Mouse (Mus musculus) cerebellum, postnatal 10 days (tissue): ENCODE measurements around the gene Tbrg4.

Source experiments
- DNase-seq, 2 experiments: peaks; one replicate each; pipeline ENCODE4 v3.0.0; 2021; ENCODE audit warnings: mixed read lengths in 2 of 2

The Tbrg4 gene

DNA sequence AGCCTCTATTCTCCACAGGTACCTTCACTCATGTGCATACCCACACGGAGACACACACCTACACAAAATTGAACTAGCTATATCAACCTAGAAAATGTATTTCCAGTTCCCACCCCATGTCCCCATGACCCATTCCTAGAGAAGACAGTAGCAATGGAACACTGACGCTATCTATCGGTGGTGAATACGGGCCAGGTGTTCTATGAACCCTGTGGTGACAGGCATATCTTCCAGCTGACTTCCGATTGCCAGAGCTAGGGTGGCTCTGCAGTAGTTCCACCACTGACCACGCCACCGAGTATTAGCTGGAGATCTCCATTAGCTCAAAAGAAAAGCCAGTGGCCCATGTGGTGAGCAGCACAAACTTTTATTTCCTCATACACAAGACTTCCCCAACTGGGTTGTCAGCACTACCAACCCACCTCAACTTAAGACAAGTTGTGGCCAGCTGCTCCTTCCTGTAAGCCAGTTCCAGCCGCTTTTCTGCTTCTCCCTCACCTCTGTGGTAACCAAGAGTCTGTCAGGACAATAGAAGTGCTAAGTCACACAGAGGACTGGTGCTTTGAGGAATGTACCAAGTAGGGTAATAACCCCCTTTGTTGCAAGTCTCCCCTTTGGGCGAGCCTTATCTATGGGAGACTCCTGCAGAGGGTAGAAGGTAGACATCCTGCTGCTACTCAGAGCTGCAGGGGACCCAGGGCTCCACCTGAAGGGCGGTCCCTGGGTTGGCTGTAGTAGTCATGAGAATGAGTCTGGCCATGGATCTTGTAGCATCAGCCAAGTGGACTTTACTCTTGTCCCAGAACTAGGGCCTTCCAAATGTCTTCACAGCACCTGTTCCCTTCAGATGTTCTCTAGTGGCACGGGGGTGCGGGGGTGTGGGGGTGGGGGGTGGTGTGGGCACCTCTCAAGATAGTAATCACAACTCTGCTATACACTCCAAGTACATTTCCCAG lies 10.3 kb downstream of the Tbrg4 start:
- no peak for DNase-seq

DNA sequence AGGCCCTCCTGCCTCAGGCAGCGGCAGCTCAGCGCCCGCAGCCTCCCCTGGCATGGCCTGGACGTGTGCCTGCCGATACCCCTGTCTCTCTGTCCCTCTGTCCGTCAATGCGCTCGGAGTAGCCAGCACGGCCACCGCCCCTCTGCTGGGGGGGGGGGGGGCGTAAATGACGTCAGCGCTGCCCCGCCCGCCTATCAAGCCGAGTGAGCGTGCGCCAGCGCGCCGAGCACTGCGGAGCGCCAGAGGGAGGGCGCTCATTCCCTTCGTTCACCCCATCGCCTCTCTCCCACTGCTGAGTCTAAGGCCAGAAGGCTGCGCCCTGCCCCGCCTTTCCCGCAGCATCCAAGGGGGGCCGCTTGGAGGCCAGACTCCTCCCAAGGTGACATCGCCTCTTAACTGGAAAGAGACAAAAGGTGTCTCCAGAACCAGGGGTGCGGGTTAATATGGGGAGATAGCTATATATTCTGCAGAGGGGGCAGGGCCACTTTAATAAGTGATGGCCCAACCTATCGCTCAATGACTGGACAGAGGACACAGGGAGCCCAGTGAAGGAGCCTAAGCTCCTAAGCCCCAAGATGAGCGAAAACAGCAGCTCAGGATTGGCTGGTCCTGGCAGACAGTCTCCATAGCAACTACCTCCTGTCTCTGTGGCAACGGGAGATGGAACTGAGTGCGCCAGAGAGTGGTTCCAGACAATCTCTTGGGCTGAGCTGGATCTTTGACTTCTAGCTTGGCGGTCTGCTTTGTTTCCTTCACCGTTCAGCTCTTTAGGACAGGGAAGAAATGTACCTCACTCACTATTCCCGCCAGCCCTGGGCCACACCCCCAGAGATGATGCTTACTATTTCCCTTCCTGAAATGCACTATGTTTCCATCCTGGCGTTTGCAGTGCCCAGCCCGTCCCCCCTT lies 20.1 kb downstream of the Tbrg4 start, which contains the start of gene Nacad:
TSS of gene Nacad (minus strand) at position 563 of the 909 bp plus-strand sequence.
- DNase-seq, result peak; percentile 86 to 91

DNA sequence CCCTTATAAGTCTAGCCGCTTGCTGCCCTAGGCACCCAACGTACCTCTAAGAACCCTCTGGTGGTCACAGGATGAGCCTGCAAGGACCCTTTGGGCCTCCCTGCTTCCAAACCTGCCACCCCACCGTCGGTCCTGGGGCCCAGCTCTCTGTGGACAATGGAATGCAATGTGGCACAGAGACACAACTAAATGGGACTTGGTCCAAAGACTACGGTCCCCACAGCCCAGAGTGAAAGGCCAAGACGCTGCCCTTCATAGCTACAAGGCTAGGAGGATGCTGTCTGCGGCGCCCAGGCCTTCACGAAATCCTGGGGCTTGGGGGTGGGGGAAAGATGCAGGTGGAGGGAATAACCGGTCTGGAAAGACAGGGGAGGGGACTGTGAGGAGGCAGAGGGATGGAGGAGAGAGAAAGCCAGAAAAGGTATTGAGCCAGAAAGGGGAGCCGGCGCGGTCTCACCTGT lies 20.8 kb downstream of the Tbrg4 start:
- peak; percentile 69 to 78 for DNase-seq

DNA sequence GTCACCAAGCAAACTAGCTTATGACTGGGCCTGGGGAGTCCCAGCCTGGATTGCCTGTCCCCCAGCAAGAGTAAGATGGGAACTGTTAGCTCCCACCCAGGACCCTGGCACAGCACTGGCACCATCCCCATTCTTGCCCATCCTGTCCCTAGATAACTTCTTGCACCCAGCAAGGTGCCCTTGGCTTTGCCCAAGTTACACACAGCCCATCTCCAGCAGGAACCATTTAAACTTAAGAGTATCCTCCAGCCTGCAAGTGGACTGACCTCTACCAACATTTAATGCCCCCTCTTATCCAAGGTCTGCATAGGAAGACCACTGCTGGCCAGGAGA lies 21.3 kb downstream of the Tbrg4 start:
- DNase-seq, result peak in 1 of 2 experiments; percentile 57

DNA sequence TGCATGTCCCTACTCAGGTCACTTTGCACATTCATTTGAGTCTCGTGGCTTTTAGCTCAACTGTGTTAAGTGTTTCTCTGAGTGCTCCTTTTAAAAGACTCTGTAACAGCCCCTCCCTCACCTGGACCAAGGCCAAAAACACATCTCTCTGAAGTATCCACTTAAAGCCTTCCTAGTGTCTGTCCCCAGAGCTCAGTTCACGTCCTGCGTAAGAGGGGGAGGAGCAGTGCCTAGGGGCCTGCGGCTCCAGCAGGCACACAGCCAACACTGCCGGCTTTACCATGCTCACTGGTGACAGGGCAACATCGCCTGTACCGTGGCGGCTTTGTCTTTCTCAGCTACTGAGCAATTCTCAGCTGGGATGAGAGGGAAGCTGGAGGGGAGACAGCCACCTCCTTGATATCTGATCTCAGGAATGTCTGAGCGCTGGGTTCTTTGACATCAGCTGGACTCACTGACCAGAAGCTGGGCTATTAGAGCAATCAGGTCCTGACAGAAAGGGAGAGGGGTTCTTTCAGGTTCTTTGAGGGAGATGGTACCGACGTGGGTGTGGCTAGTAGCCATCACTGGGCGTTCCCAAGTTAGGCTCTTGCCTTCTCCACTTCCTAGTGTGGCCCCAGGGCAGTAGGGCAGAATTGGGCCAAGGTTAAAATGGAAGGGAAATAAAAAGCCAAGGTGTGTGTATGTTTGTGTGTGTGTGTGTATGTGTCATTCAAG lies 21.8 kb downstream of the Tbrg4 start:
- peak; percentile 87 to 89 for DNase-seq

DNA sequence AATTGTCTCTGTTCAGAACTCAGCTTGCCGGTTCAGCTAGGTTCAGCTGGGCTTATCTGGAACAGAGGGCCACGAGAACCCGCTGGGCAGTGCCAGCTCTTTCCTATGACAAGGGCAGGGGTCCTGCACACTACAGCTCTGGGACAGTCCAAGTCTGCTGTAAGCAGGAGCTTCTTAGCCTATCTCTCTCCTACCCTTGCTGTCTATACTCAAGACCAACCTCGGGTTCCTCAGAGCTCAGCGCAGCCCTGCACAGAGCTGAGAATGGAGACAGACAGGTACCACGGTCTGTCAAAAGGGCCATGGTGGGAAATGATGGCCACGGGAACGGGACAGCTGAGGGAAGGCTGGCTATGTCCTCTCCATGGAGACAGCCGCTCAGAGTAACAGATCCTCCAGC lies 22.6 kb downstream of the Tbrg4 start:
- DNase-seq, result no peak

DNA sequence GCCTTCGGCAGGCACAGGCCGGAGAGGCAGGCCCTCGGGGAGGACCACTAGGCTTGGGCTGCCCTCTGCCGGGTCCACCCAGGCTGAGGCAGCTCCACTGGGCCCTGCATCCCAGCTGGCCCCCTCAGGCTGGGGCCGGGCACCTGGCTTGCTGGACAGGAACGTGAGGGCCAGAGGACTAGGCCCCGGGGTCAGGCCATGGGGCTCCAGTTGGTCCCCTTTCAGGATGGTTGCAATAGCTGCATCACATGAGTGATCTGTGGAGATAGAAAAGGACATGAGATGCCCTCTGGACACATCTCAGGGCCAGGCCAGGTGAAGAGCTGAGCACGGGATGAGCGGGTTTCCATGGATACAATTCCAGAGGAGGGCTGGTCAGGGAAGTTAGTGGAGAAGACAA lies 23.2 kb downstream of the Tbrg4 start:
- DNase-seq, result no peak

DNA sequence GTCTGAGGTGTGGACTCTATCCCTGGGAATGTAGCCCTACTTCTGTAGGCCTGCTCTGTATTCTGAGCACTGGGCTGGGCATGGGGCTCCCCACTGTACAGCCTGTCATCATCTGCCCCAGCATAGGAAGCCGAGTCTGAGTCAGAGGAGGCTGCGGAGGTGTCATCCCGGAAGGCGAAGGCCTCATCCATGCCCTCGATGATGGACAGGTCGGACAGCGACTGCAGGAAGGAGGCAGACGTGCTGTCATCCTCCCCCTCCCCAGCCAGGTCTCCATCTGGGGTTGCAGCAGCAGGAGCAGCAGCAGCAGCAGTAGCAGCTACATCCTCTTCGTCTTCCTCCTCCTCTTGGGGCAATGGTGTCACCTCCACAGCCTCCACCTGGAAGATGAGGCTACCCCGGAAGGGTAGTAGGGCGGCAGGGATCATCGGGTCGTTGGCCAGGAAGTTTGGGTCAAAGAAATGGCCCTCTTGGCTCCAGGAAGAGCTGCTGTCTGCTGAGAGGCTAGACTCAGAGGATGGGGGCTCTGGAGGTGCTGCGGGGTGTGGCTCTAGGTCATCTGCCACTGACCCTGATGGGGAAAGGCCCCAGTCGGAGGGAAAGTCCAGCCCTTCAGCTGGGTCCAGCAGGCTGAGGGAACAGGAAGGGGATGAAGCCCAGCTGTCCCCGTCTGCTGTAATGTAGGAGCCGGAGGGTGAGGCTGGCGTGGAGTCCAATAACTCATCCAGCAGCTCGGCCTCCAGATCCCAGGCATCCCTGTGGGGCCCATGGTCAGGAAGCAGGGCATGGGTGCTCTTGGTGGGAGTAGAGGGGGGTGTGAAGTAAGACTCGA lies 24.0 kb downstream of the Tbrg4 start:
- DNase-seq, result no peak

DNA sequence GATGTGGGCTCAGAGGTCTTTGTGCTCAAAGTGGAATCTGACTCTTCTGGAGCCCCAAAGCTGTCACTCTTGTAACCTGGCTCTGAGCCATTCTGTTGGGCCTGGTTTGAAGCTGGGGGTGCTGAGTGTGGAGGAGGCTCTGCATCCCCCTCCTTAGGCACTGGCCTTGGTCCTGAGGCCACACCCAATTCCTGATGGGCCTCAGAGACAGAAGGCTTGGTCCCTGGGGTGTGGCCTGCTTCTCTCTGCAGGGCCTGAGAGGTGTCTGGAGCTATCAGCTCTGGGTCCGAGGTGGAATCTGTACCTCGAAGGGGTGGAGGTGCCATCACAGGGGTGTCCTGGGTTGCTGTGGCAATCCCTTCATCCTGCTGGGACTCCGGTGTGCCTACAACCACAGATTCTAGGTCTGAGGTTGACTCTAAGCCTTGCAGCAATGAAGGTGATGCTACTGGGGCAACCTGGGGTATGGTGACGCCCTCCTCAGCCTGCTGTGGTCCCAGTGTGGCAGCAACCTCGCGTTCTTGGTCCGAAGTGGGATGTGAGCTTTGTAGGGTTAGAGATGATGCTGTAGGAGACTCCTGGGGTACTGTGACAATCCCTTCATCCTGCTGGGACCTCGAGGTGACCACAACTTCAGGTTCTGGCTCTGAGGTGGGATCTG lies 25.5 kb downstream of the Tbrg4 start:
- DNase-seq, result peak in 1 of 2 experiments; percentile 31

DNA sequence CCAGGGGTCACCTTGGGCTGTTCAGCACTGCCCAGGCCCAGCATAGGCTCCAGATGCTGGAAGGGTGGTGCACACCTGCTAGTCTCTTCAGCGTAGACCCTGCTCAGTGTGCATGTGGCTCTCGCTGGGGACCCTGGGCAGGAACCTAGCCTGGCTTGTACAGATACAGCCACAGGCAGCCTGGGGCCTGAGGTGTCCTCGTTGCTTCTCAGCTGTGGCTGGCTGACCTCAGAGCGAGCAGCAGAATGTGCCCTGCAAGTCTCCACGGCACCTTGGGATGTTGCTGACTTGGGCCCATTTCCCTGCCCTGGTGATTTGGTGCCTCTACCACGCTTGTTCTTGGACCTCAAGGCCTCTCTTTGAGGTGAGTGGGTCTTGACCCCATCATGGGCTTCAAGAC lies 26.0 kb downstream of the Tbrg4 start:
- peak in 1 of 2 experiments; percentile 35 for DNase-seq

DNA sequence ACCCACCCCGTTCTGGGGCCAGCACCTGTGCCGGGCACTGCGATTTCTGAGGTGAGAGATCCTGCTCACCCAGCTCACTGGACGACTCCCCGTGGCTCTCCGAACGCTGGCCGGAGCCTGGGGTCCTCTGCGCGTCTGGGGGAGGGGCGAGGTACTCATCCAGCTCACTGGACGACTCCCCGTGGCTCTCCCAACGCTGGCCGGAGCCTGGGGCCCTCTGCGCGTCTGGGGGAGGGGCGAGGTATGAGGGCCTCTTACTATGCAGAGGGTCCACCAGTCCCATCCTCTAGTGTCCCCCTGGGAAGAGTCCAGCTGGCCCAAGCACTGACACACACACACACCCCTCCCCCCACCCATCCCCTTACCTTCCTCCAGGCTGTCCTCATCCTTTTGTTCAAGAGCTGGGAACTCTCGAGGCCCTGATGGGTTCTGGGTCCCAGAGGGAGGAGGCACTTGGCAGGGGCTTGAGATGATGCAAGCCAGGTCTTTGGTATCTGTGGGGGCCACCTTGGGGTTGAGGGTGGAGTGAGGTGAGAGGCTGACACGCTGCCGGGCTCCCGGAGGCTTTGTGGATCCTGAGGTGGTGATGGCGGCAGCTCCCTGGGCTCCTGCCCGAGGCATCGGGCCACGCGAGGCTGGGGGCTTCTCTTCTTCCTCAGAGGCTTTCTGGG lies 26.7 kb downstream of the Tbrg4 start:
- DNase-seq, result peak; percentile 64

DNA sequence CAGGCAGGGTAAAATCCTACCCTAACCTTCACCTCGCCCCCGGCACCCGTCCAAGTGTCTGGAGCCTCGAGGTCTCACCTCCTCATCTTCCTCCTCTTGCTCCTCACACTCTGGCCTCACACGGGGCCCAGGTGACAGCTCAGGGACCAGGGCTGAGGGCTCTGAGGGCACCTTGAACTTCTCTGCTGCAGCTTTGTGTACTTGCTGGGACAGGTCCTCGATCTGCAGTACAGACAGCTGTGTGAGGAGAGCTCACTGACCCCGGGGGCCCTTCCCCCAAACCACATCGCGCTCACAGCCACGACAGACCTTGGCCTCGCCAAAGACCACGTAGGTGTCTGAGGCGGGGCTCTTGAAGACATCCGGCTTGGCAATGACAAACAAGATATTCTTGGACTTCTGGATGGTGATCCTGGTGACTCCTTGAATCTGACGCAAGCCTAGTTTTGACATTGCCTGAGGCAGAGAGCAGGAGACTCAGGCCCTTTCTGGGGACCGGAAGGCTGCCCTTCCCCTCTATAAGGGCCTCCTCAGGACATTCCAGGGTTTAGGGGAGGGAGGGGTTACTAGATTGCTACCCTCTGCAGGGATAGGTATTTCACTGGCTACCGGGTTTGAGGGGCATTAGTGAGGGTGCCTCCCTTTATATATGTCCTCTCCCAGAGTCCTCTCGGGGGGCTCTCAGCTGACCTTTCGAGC lies 27.5 kb downstream of the Tbrg4 start:
- DNase-seq, result peak; percentile 42 to 43

DNA sequence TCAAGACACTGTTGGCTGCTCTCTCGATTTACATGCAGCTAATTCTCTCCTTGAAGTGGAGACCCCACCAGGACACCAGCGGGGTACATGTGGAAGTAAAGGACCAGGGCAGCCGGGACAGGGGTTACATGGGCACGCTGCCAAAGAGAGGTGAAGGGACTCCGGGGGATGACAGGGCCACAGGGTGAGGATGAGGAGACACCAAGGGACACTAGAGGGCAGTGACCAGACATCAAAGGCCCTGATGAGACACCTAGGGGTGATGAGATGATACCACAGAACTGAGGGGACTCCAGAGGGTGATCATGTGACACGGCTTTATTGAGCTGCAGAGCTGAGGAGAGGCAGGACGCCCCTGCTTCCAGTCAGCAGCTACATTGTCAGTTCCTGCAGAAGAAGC lies 28.3 kb downstream of the Tbrg4 start:
- DNase-seq, result peak; percentile 56 to 58

DNA sequence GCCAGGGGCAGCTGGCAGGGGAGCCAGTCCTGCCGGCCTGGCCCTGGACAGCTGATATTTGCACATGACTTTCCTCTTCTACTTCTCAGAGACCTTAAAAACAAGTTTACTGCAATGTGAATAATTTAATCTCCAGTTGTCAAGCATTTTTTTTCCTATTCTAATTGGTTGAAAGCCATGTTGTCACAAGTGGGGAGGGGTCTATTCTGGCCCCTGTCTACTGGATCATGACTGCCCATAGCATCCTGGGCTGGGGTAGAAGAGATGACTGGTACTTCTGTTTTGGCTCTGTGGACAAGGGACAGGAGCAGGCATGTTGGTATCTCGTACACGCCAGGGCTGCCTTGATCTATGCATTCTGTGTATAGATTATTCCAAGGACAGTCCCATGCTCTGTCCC lies 29.3 kb downstream of the Tbrg4 start:
- no peak for DNase-seq

DNA sequence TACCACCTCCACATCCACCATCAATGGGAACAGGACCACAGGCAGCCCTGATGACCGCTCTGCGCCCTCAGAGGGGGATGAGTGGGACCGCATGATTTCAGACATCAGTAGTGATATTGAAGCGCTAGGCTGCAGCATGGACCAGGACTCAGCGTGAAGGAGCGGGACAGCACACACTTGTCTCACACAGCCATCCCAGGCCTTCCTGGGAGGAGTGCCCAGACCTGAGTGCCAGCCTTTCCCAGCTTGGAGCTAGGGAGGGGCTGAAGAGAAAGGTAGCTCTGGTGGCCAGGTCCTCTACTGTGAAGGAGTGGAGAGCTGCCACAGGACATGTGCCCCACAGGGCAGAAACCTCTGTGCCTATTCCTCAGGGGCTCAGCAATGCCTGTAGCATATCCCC lies 29.7 kb downstream of the Tbrg4 start:
- peak in 1 of 2 experiments; percentile 35 for DNase-seq

DNA sequence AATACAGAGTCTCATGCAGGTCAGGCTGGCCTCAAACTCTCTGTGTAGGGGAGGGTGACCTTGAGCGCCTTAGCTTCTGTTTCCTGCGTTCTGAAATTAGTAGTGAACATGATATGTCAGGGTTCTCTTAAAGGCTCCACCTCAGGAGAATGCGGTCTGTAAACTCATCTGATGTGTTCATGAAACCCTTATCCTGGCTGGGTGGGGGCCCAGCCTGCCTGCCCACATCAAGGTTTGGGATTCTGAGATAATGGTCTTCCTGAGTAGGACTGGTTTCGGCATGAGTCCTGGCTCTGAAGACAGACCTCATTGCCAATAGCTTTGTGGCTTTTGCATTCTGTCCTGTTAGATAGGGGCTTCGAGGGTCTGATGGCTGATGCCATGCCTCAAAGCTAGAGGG lies 30.5 kb downstream of the Tbrg4 start:
- no peak for DNase-seq

DNA sequence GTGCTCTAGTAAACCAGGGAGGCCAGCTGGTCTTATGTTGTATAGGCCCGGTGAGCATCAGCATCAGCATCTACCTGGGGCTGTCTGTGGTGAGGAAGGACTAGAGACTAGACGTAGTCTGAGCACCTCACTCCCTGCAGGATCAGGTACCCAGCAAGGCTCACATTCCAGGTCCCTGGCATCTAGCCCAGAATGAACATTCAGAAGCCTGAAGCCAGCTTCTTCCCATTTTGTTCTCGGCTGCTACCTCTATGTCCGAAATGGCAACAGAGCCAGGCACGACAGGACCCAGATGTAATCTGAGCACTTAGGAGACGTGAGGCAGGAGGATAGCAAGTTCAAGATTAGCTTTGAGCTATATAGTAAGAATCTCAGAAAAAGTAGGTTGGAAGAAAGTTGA lies 31.0 kb downstream of the Tbrg4 start:
- DNase-seq, result peak; percentile 61 to 67

DNA sequence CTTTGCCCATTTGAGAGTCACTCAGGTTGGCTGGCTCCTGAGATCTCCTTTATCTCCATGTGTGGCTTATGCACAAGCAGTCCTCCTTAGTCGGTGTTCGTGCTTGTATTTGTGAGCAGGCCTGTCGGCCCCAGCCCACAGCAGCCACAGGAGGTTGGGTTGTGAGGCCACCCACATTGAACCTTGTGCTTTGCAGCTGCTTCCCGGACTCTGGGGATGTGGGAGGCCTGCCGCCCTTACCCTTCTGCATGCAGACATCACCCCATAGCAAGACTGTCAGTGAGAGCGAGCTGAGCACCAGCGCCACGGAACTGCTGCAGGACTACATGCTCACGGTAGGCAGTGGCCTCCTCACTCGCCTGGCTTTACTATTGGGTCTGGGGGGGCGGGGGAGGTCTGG lies 32.5 kb downstream of the Tbrg4 start:
- DNase-seq, result no peak

DNA sequence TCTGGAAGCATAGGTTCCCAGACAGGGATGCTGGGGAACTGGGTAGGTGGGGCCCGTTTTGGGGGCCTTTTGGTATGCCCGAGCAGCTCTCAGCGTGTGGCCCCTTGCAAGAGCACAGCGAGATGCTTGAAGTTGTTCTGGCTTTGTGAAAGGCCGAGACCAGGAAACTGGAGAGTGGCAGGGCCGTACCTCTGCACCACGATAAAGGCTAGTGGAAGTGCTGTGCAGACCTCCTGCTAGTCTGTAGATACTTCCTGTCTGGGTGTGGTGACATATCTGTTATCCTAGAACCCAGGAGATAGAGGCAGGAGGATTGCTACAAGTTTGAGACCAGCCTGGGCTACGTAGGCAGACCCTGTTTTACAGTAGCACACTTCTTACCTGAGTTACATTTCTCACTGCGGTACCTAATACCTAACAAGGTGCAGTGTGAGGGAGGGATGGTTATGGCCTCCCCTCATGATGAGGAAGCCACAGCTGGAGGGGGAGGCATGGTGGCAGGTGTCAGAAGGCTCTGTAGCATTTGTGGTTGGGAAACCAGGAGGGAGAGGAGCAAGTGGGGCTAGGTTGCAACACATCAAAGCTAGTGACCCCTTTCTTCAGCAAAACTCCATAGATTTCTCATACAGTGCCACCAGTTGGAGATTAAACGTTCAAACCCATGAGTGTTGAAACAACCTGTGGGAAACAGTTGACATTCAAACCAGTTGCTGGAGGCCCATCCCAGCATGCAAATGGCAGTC lies 34.8 kb downstream of the Tbrg4 start:
- DNase-seq, result peak in 1 of 2 experiments; percentile 3
